Mouse (Mus musculus) E14TG2a.4 (cell line): ENCODE measurements around the gene E130308A19Rik.

Experiments
- H3K27me3 ChIP-seq: 2 replicates; pipeline ENCODE4 v1.6.1; 2014; ENCODE audit warnings: low read length, control low read depth; ENCODE audit not compliant: insufficient read depth
- H3K36me3 ChIP-seq: 2 replicates; pipeline ENCODE4 v1.6.1; 2014; ENCODE audit warnings: low read length, control low read depth; ENCODE audit not compliant: insufficient read depth
- H3K4me1 ChIP-seq: replicated peaks from 2 replicates; pipeline ENCODE4 v1.6.1; 2014; ENCODE audit warnings: low read depth, low read length, control low read depth
- H3K4me3 ChIP-seq: replicated peaks from 2 replicates; pipeline ENCODE4 v1.5.1; 2014; ENCODE audit warnings: mild to moderate bottlenecking, low read length
- H3K9me3 ChIP-seq: 2 replicates; pipeline ENCODE4 v1.6.1; 2014; ENCODE audit warnings: low read length, control low read depth
- CTCF ChIP-seq: conservative IDR thresholded peaks from 2 replicates; pipeline ENCODE4 v1.5.1; 2014; ENCODE audit warnings: low read length
- NANOG ChIP-seq: IDR thresholded peaks from 2 replicates; pipeline ENCODE4 v1.6.1; 2014; ENCODE audit warnings: borderline replicate concordance, low read length, mixed read lengths
- POU5F1 ChIP-seq: IDR thresholded peaks from 2 replicates; pipeline ENCODE4 v1.6.1; 2014; ENCODE audit warnings: low read length, borderline replicate concordance

The E130308A19Rik gene

GRCm38 (mm10) chr4:59628255-59628654, 2.2 kb downstream of the E130308A19Rik start:
- H3K27me3 ChIP-seq, result no peaks in the 10 kb centered on the region
- TF ChIP-seq NANOG (no peak), CTCF (no peak), POU5F1 (no peak)
- no peaks in the 10 kb centered on the region for H3K9me3 ChIP-seq
- peaks cover 21% of the 10 kb centered on the region for H3K4me1 ChIP-seq
- no peaks in the 10 kb centered on the region for H3K36me3 ChIP-seq
- no peak overlapping the region for H3K4me3 ChIP-seq

- Histone ChIP-seq H3K27me3 (no peaks in the 10 kb centered on the region), H3K36me3 (no peaks in the 10 kb centered on the region), H3K4me3 (no peak overlapping the region), H3K4me1 (peaks cover 21% of the 10 kb centered on the region), H3K9me3 (no peaks in the 10 kb centered on the region)
- TF ChIP-seq NANOG (no peak), POU5F1 (no peak), CTCF (no peak)
Observed at GRCm38 (mm10) chr4:59629076-59629874, 3.3 kb downstream of the E130308A19Rik start.

- Histone ChIP-seq H3K9me3 (no peaks in the 10 kb centered on the region), H3K4me3 (no peak overlapping the region), H3K27me3 (no peaks in the 10 kb centered on the region), H3K36me3 (no peaks in the 10 kb centered on the region), H3K4me1 (peaks cover 15% of the 10 kb centered on the region)
- no peak for TF ChIP-seq NANOG
- no peak for TF ChIP-seq POU5F1
- TF ChIP-seq CTCF, result no peak
Observed at GRCm38 (mm10) chr4:59630122-59630521, 4.1 kb downstream of the E130308A19Rik start.

GRCm38 (mm10) chr4:59634532-59634931, 8.5 kb downstream of the E130308A19Rik start:
- Histone ChIP-seq H3K4me1 (peaks cover 11% of the 10 kb centered on the region), H3K9me3 (no peaks in the 10 kb centered on the region), H3K4me3 (no peak overlapping the region), H3K36me3 (no peaks in the 10 kb centered on the region), H3K27me3 (no peaks in the 10 kb centered on the region)
- TF ChIP-seq CTCF, result no peak
- TF ChIP-seq NANOG, result no peak
- TF ChIP-seq POU5F1, result no peak

GRCm38 (mm10) chr4:59639163-59639562, 13.2 kb downstream of the E130308A19Rik start:
- Histone ChIP-seq H3K36me3 (no peaks in the 10 kb centered on the region), H3K27me3 (no peaks in the 10 kb centered on the region), H3K9me3 (no peaks in the 10 kb centered on the region), H3K4me3 (no peak overlapping the region), H3K4me1 (peaks cover 8% of the 10 kb centered on the region)
- TF ChIP-seq NANOG (no peak), POU5F1 (no peak), CTCF (no peak)

GRCm38 (mm10) chr4:59640720-59641119, 14.7 kb downstream of the E130308A19Rik start:
- Histone ChIP-seq H3K27me3 (no peaks in the 10 kb centered on the region), H3K36me3 (no peaks in the 10 kb centered on the region), H3K4me1 (peaks cover 8% of the 10 kb centered on the region), H3K9me3 (no peaks in the 10 kb centered on the region), H3K4me3 (no peak overlapping the region)
- TF ChIP-seq CTCF (no peak), NANOG (no peak), POU5F1 (no peak)

- no peak overlapping the region for H3K4me3 ChIP-seq
- peaks cover 7% of the 10 kb centered on the region for H3K4me1 ChIP-seq
- H3K9me3 ChIP-seq, result no peaks in the 10 kb centered on the region
- no peaks in the 10 kb centered on the region for H3K36me3 ChIP-seq
- TF ChIP-seq POU5F1, result no peak
- no peak for TF ChIP-seq NANOG
- TF ChIP-seq CTCF, result no peak
- H3K27me3 ChIP-seq, result no peaks in the 10 kb centered on the region
Observed at GRCm38 (mm10) chr4:59642039-59642438, 16.0 kb downstream of the E130308A19Rik start.

- no peaks in the 10 kb centered on the region for H3K9me3 ChIP-seq
- peaks cover under 1% of the 10 kb centered on the region; the same call in 1 of the 2 replicates for H3K4me1 ChIP-seq
- no peak for TF ChIP-seq NANOG
- no peak for TF ChIP-seq POU5F1
- TF ChIP-seq CTCF, result no peak
- no peak overlapping the region for H3K4me3 ChIP-seq
- H3K36me3 ChIP-seq, result no peaks in the 10 kb centered on the region
- H3K27me3 ChIP-seq, result no peaks in the 10 kb centered on the region
Observed at GRCm38 (mm10) chr4:59642657-59643056, 16.6 kb downstream of the E130308A19Rik start.

- Histone ChIP-seq H3K36me3 (no peaks in the 10 kb centered on the region), H3K4me3 (no peak overlapping the region), H3K4me1 (no peaks in the 10 kb centered on the region; the same call in 1 of the 2 replicates), H3K9me3 (no peaks in the 10 kb centered on the region), H3K27me3 (no peaks in the 10 kb centered on the region)
- TF ChIP-seq CTCF (no peak), POU5F1 (no peak), NANOG (no peak)
Observed at GRCm38 (mm10) chr4:59644431-59644830, 18.4 kb downstream of the E130308A19Rik start.
